Mouse (Mus musculus) inflammation-experienced regulatory T-cells, adult 6 months (primary cell): ENCODE results near the gene BC003965. TPM values are rescaled to one million over a fixed set of nuclear protein-coding genes. Genes with fewer than 3 reads are reported as not detected.
"Not testable (repeated sequence)": the region's sequence is repeated elsewhere in the genome, so short reads cannot be mapped to it uniquely, and the experiment has no call there.

Experiments
- ATAC-seq: one replicate; pipeline ENCODE4 v1.8.0; 2017
- polyA plus RNA-seq, 3 experiments: library from polyadenylated mRNA; unstranded; fragments of 100-300 nt; shearing (Covaris generic); gene quantifications; one replicate each; pipeline ENCODE4 v1.2.1; 2017

The BC003965 gene
- polyA plus RNA-seq, 3 experiments from 2014 or later = 12.9 to 16.3 (median 13.2) TPM

DNA sequence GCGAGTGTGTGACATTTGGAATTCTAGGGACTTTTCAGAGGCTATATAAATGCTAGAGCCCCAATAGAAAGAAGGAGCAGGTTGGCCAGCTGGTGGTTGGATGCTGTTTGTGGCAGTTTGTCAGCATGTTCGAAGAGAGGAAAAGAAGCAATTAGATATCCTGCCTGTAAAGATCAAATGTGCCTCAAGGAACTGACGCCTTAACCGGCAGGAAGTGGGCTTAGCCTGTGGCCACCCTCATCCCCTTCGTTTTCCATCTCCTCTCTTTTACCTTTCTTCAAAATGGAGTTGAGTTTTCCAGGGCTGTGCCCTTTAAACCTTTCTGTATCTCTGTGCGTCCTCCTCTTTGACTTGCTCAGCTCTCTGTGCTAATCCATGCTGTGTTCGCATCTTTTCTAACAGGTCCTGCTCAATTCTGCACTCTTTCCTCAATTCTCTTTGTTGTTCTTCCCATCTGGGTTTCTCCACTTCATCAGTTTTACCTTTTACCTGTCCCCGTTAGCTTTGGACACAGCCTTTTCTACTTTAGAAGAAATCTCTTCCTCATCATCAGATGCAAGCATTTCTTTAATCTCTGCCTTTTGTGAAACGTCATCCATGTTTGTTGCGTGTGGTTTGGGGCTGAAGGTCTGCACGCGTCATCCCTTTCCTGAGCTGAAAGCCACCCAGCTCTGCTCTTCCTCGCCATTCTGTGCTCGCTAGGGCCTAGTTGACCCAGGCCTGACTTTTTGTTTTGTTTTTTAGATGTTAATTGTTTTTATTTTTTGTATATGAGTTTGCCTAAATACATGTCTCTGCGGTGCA lies 35.3 kb downstream of the BC003965 start:
- peak; percentile 46 for ATAC-seq

DNA sequence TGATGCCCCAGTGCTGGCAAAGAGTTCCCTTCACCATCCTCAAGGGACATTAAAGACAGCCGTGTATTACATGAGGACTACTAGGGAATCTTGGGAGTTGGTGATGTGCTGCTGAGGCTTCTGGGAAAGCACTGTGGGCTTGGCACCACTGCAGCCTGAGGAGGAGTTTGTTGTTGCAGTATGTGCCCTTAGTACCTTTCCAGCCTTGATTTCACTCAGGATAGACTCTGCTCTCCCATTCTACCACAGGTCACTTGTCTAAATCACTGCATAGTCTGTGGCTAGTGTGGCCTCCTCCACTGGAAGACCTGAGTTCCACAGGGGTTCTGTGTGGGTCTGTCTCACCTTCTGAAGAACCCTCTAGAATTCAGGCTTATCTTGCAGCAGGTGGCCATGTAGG lies 36.4 kb downstream of the BC003965 start:
- ATAC-seq = no peak

DNA sequence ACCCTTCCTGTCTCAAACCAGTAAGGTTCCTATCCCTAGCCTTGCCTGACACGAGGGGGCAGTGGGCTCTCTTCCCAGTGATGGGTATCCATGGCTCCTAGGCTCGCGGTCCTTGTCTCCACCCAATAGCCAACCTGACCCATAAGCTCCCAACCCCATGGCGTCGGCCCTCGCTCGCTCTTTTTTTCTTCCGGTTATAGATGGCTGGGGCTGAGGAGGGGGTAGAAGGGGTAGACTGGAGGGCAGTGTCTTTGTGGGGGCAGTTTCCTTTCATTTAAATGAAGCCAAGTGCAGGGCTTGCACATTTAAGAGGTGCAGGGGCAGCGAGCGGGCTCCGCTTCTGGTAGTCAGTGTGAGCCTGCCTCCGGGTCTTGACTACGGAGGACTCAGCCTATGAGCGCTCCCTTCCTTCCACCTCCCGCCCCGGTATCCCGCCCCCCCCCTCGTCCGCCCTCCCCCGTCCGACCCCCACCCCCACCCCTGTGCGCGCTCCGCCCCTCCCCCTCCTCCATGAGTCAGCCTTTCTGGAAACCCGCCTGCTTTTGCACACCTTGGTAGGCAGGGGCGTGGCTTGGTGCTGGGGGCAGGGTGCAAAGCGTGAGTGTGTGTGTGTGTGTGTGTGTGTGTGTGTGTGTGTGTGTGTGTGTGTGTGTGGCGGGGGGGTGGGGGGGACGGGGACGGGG lies 37.6 kb downstream of the BC003965 start:
- ATAC-seq = peak; percentile 8

DNA sequence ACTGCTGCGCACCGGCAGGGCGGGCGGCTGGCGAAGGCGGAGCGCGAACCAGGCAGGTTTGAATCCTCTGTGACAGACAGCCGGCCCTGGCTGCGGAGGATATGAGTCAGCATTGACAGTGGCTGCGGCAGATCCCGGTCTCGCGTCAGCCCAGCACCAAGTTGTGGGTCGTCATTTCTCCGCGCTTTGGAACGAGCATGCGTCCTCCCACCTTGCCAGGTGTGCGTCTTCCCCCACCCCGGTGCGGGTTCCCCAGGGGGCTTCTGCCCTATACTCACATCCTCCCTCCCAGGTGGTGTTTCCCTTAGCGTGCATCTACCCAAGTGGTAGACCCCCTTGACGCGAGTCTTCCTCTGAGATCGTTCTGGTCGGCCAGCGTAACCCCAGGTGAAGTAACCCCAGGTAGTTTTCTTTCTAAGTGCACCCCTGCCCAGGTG lies 38.2 kb downstream of the BC003965 start:
- ATAC-seq = peak; percentile 41

DNA sequence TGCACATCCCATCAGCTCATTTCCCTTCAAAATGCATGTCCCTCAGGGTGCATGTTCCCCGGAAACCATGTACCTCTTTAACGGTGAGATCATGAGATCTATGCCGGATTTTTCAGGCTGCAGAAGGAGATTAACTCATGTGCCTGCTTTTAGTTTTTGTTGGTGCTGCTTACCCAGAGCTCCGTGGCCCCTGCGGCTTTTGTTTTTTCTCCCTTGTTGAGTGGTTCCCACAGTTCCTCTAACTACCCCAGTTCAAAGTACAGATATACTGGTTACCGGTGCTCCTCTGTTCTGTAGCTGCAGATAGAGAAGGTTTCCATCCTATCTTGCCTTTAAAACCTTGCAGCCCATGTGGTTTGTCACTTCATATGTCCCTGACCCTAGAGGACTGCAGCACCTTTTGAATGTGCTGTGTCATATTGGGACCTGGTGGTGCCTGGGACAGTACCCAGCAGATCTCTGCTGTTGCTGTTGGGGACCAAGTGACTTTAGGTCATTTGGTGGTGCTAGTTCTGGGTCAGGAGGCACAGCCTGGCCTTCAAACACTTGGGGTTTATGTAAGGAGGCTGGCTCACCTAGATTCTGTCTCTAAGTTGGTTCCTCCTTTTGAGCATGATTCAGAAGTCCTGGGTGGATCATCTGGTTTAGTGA lies 38.7 kb downstream of the BC003965 start:
- peak; percentile 2 for ATAC-seq

DNA sequence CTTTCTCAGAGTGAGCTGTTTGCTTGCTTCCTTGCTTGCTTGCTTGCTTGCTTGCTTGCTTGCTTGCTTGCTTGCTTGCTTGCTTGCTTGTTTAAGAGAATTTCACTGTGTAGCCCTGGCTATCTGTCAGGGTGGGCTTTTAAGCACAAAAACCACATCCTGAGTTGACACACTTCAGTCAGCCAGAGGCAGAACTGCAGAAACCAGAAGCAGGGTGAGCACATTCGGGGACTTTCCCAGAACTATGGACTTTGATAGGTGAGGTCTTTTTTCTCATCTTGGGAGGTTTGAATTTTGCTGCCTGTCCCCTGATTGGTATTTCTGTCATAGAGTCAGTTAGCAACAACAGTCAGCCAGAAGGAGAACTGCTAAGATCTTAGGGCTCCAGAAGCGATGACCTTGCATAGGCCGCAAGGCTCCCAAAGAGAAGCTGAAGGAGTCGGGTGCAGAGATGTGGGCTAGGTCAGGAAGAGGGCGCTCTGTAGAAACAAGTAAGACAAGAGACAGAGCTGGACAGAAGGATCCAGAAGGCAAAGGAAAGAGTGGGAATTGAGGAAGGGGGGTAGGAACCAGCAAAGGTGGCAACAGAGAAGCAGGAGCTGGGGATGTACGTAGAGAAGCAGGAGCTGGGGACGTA lies 40.4 kb downstream of the BC003965 start:
- peak; percentile 86 for ATAC-seq

DNA sequence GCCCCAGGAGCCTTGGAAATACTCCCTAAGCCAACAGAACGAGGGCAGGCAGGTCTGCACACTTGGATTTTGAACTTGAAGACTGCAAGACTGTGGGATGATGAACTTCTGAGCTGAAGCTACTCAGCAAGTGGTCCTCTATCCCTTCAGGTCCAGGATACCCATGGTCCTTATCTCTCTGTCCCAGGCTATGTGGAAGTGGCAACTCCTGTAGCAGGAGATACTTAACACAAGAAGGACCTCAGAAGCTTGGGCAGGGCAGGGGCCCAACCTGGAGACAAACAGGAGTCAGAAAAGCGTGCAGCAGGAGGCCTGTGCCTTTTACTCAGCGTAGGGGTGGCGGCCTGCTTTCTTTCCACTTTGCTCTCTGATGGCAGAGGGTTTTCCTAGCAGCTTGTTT lies 41.3 kb downstream of the BC003965 start:
- ATAC-seq = no peak

DNA sequence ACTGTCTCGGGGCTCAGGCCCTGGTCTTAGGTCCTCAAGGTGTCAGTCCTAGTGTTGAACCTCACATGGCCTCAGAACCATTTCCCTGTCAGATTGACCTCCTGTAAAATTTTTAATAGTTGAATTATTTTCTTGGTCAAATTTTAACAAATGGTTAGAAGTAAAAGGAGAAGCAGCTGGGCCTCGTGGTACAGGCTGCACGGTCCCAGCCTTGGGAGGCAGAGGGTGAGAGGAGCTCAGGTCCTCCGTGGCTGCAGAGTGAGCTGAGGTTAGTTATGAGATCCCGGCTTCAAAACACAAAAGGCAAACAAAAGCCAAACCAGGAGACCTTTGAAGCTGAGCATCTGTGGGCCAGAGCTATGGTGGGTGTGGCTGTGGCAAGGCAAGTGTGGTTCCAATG lies 43.6 kb downstream of the BC003965 start:
- ATAC-seq = no peak

DNA sequence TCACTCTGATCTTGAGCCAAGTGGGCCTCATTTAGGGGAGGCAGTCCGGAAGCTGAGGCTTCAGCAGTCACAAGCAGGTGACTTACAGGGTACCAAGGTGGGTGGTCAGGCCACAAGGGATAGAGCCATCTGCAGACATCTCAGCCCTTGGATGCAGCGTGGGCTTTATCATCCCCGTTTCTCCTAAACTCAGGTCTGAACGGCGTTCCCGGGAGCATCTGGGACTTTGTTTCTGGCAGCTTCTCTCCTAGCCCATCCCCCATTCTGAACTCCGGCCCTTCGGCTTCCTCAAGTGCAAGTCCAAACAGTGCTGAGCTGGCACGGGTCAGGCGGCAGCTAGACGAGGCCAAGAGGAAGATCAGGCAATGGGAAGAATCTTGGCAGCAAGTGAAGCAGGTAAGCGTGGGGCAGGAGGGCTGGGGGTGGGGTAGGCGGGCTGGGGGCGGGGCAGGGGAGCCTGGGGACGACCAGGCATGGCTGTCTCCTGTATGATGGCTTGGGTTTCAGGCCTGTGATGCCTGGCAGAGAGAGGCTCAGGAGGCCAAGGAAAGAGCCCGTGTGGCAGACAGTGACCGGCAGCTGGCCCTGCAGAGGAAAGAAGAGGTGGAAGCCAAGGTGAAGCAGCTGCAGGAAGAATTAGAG lies 45.8 kb downstream of the BC003965 start:
- ATAC-seq = not testable (repeated sequence)

DNA sequence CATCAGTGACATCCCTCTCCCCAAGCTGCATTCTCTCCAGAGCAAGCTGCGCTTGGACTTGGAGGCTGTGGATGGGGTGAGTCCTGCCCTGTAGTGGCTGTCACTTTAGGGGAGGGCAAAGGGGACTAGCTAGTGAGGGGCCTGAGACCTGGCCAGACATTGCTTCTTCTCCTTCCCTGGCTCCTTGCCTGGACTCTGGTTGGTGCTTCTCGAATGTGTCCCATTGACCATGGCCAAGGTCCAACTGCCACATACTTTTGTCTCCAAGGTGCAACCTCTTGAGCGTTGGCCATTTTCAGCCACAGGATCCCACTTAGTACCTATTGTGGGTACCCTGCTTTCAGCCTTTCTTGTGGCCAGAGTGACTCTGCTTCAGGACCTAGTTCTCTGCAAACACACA lies 46.3 kb downstream of the BC003965 start:
- no peak for ATAC-seq

DNA sequence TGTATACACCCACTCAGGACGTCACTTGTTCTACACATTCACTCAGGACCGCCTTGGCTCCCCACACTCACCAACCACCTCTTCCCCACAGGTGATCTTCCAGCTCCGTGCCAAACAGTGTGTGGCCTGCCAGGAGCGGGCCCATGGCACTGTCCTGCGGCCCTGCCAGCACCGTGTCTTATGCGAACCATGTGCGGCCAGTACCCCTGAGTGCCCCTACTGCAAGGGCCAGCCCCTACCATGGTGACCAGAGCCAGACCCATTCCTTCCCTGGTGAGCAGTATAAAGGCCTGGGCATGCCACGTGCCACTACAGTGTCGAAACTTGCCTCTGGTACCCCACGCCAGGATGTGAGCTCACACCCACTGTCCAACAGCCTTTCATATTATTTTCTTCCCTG lies 47.3 kb downstream of the BC003965 start:
- not testable (repeated sequence) for ATAC-seq

DNA sequence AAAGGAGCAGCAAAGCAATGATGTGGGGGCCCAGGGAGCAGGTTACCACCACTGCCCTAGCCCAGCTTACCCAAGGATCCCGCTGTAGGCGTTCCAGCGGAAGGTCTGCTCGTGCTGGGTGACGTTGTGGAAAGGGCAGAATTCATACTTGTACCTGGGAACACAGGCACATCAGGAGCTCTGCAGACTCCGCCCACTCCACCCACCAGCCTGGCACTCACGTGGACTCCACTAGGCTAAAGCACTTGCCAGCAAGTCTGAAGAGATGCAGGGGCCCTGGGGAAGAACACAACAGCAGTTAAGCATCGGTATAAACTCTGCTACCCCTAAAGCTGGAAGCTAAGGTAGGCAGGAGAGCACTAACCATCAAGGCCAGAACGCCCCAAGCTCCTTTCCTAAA lies 51.3 kb downstream of the BC003965 start:
- no peak for ATAC-seq

Other genes with a start within 250 kb of the BC003965 start
- 10 to 100 TPM; 22.0 to 47.5 (median 34.9) TPM for gene Mapk8ip3, start 247.6 kb upstream of the BC003965 start, polyA plus RNA-seq
- gene Jpt2, start 223.9 kb upstream of the BC003965 start, polyA plus RNA-seq = 10 to 100 TPM; 25.3 to 48.1 (median 32.1) TPM
- gene Cramp1l, start 168.8 kb upstream of the BC003965 start, polyA plus RNA-seq = 10 to 100 TPM; 10.7 to 22.5 (median 17.2) TPM
- 10 to 100 TPM; 15.7 to 18.8 (median 17.2) TPM for gene Ift140, start 168.5 kb upstream of the BC003965 start, polyA plus RNA-seq
- under 1 TPM in 2 of 3 experiments, not detected in 1; 0.47 to 0.66 TPM for gene Tmem204, start 101.0 kb upstream of the BC003965 start, polyA plus RNA-seq
- gene Telo2, start 68.6 kb upstream of the BC003965 start, polyA plus RNA-seq = 10 to 100 TPM; 13.5 to 33.6 (median 17.7) TPM
- gene Ptx4, start 63.8 kb upstream of the BC003965 start, polyA plus RNA-seq = not detected
- 10 to 100 TPM; 16.6 to 27.4 (median 20.6) TPM for gene Clcn7, start 51.2 kb upstream of the BC003965 start, polyA plus RNA-seq
- not detected for gene Ccdc154, start 22.1 kb upstream of the BC003965 start, polyA plus RNA-seq
- gene Gm38655, start 9.1 kb upstream of the BC003965 start, polyA plus RNA-seq = not detected
- gene Unkl, start 3.8 kb downstream of the BC003965 start, polyA plus RNA-seq = 10 to 100 TPM; 22.2 to 31.4 (median 23.3) TPM
- 10 to 100 TPM; 43.0 to 79.2 (median 61.5) TPM for gene Gnptg, start 55.6 kb downstream of the BC003965 start, polyA plus RNA-seq
- gene Tsr3, start 55.6 kb downstream of the BC003965 start, polyA plus RNA-seq = 10 to 100 TPM; 30.9 to 35.3 (median 31.4) TPM
- 10 to 100 TPM in 2 of 3 experiments, 1 to 10 TPM in 1; 2.6 to 42.7 (median 10.9) TPM for gene Baiap3, start 71.8 kb downstream of the BC003965 start, polyA plus RNA-seq
- gene Ube2i, start 90.1 kb downstream of the BC003965 start, polyA plus RNA-seq = 100 to 1,000 TPM; 418 to 487 (median 438) TPM
- gene Prss34, start 113.8 kb downstream of the BC003965 start, polyA plus RNA-seq = not detected
- not detected for gene Prss28, start 124.1 kb downstream of the BC003965 start, polyA plus RNA-seq
- gene Prss29, start 134.1 kb downstream of the BC003965 start, polyA plus RNA-seq = not detected
- gene Tpsab1, start 161.0 kb downstream of the BC003965 start, polyA plus RNA-seq = not detected
- gene Tpsb2, start 181.8 kb downstream of the BC003965 start, polyA plus RNA-seq = not detected
- gene Tpsg1, start 184.7 kb downstream of the BC003965 start, polyA plus RNA-seq = not detected
- gene Cacna1h, start 249.2 kb downstream of the BC003965 start, polyA plus RNA-seq = not detected